Mouse (Mus musculus): ENCODE measurements around the gene Xdh. TPM values are rescaled to one million over a fixed set of nuclear protein-coding genes. Genes with fewer than 3 reads are reported as not detected.

The Xdh gene
- polyA plus RNA-seq, 1 experiment: not detected

DNA sequence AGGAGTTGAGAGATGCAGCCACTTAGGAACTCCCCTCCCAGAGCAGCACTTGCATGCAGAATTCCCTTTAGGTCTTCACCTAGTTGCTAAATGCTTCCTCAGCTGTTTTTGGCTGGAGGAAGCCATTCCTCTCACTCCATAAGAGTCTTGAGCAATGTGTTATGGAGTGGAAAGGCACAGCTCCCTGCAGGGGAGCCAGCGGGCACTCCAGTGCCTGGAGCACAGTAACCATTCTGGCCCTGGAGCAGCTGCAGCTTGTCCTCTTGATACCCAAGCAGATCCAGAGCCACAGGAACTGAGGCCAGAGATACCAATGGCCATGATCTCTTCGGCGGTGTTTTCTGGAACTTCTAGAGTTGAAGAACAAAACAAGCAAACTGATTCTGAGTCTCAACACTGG, 113.4 kb downstream of the Xdh start:
- H3K27ac ChIP-seq (ENCODE audit: insufficient read depth, low read length): no peak overlapping the region
- no peaks in the 10 kb centered on the region for H3K36me3 ChIP-seq (ENCODE audit: control insufficient read depth, insufficient read depth, low read length, poor library complexity, severe bottlenecking)
- H3K9ac ChIP-seq (ENCODE audit: low read depth, poor library complexity, severe bottlenecking): no peak overlapping the region
- H3K27me3 ChIP-seq (ENCODE audit: control insufficient read depth, insufficient read depth, low read length, poor library complexity, severe bottlenecking): no peaks in the 10 kb centered on the region
- H3K4me3 ChIP-seq (ENCODE audit: low read depth, low read length): no peak overlapping the region
- no peaks in the 10 kb centered on the region for H3K9me3 ChIP-seq (replicated peaks; ENCODE audit: control insufficient read depth, insufficient read depth, low read length, poor library complexity, severe bottlenecking)
- no peaks in the 10 kb centered on the region for H3K4me1 ChIP-seq (ENCODE audit: control insufficient read depth, insufficient read depth, low read length)
- TF ChIP-seq CTCF (IDR thresholded peaks at IDR 0.05; ENCODE audit: low read depth, low read length) (no peak), EP300 (IDR thresholded peaks at IDR 0.05; ENCODE audit: insufficient read depth, low read depth, low read length) (no peak), POLR2A (IDR thresholded peaks at IDR 0.05; ENCODE audit: insufficient read depth, low read length) (no peak)

Other genes with a start within 250 kb of the Xdh start
- 2.5 and 3.0 TPM in 2 replicates for gene Galnt14, start 239.7 kb downstream of the Xdh start, polyA plus RNA-seq (2011; ENCODE audit: insufficient read depth, insufficient read length, low read depth, missing spikeins)
- gene Ehd3, start 146.1 kb downstream of the Xdh start, polyA plus RNA-seq (2011; ENCODE audit: insufficient read depth, insufficient read length, low read depth, missing spikeins): 1.9 and 3.0 TPM in 2 replicates
- not detected in 2 replicates for gene Srd5a2, start 97.7 kb upstream of the Xdh start, polyA plus RNA-seq (2011; ENCODE audit: insufficient read depth, insufficient read length, low read depth, missing spikeins)